Mouse (Mus musculus): ENCODE results near the gene Nhlh1. TPM values are rescaled to one million over a fixed set of nuclear protein-coding genes. Genes with fewer than 3 reads are reported as not detected.

Nhlh1 gene
- polyA plus RNA-seq, 1 experiment from 2014 or later = not detected

- ATAC-seq (replicated peaks; ENCODE audit: extremely low read depth, insufficient read depth, low FRiP score) = no peak
- Histone ChIP-seq H3K9me3 (replicated peaks; ENCODE audit: control insufficient read depth, low read length) (no peaks in the 10 kb centered on the region), H3K9ac (ENCODE audit: low read length) (no peak overlapping the region), H3K4me2 (ENCODE audit: low read depth, low read length) (peak overlapping the region; percentile 44), H3K36me3 (ENCODE audit: control insufficient read depth, insufficient read depth) (peaks cover 9% of the 10 kb centered on the region; the same call in 1 of the 2 replicates), H3K27ac (ENCODE audit: low read length) (peak overlapping the region; percentile 19; the same call in 1 of the 2 replicates), H3K4me1 (ENCODE audit: control insufficient read depth, insufficient read depth, low read length) (peaks cover 20% of the 10 kb centered on the region), H3K27me3 (ENCODE audit: control insufficient read depth, insufficient read depth, low read length) (no peaks in the 10 kb centered on the region), H3K4me3 (ENCODE audit: low read length) (no peak overlapping the region)
- 67% methylated on average over 9 of the region's 9 CpGs for WGBS
These were observed 41.9 kb downstream of the Nhlh1 start for GRCm38 (mm10) chr1:172015312-172015939.

DNA sequence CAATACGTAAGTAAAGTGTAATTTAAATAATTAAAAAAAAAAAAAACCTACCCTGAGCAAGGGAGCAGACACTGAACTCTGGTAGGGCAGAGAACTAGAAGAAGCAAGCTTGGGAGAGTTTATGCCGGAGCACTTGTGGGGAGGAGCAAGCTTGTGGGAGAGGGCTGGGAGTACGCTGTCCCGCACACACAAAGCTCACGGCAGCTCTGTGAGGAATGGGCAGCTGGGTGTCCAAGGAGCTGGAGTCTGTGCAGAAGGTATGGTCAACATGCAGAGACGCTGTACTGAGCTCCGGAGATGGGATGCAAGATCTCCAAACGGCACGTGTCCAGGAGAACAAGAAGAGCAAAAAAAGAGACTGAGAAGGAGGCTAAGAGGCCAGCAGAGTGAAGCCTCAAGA, 42.6 kb downstream of the Nhlh1 start:
- H3K4me2 ChIP-seq (ENCODE audit: low read depth, low read length) = no peak overlapping the region
- WGBS = 84% methylated on average over 9 of the region's 9 CpGs
- no peak overlapping the region for H3K9ac ChIP-seq (ENCODE audit: low read length)
- peaks cover 13% of the 10 kb centered on the region; the same call in 1 of the 2 replicates for H3K36me3 ChIP-seq (ENCODE audit: control insufficient read depth, insufficient read depth)
- no peak overlapping the region for H3K4me3 ChIP-seq (ENCODE audit: low read length)
- no peak overlapping the region for H3K27ac ChIP-seq (ENCODE audit: low read length)
- peaks cover 20% of the 10 kb centered on the region for H3K4me1 ChIP-seq (ENCODE audit: control insufficient read depth, insufficient read depth, low read length)
- H3K9me3 ChIP-seq (replicated peaks; ENCODE audit: control insufficient read depth, low read length) = no peaks in the 10 kb centered on the region
- no peak for ATAC-seq (replicated peaks; ENCODE audit: extremely low read depth, insufficient read depth, low FRiP score)
- H3K27me3 ChIP-seq (ENCODE audit: control insufficient read depth, insufficient read depth, low read length) = no peaks in the 10 kb centered on the region

DNA sequence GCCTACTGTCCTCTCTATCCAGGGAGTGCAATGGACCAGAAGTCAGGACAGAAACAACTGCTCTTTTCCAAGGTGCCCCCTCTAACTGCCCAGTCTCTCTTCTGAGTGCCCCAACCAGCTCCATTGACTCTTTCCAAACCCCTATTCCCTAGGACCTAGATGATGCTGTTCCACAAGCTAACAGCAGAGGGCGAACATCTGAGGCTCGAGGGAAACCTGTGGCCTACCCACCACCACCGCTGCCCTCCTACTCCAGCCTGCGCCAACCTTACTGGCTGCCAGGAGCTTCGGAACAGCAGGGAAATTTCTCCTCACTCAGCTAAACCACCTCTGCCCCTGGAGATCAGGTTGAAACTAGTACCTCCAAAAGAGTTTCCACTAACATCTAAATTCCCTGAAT, 45.3 kb downstream of the Nhlh1 start:
- Histone ChIP-seq H3K4me1 (ENCODE audit: control insufficient read depth, insufficient read depth, low read length) (peaks cover 16% of the 10 kb centered on the region), H3K9ac (ENCODE audit: low read length) (no peak overlapping the region), H3K36me3 (ENCODE audit: control insufficient read depth, insufficient read depth) (peaks cover 32% of the 10 kb centered on the region), H3K9me3 (replicated peaks; ENCODE audit: control insufficient read depth, low read length) (no peaks in the 10 kb centered on the region), H3K4me2 (ENCODE audit: low read depth, low read length) (no peak overlapping the region), H3K27me3 (ENCODE audit: control insufficient read depth, insufficient read depth, low read length) (no peaks in the 10 kb centered on the region), H3K4me3 (ENCODE audit: low read length) (no peak overlapping the region), H3K27ac (ENCODE audit: low read length) (no peak overlapping the region)
- WGBS = 15% methylated on average over 5 of the region's 5 CpGs
- ATAC-seq (replicated peaks; ENCODE audit: extremely low read depth, insufficient read depth, low FRiP score) = no peak

- 92% methylated on average over 20 of the region's 20 CpGs for WGBS
- H3K27me3 ChIP-seq (ENCODE audit: control insufficient read depth, insufficient read depth, low read length) = no peaks in the 10 kb centered on the region
- no peaks in the 10 kb centered on the region for H3K9me3 ChIP-seq (replicated peaks; ENCODE audit: control insufficient read depth, low read length)
- no peak for ATAC-seq (replicated peaks; ENCODE audit: extremely low read depth, insufficient read depth, low FRiP score)
- H3K27ac ChIP-seq (ENCODE audit: low read length) = no peak overlapping the region
- H3K4me1 ChIP-seq (ENCODE audit: control insufficient read depth, insufficient read depth, low read length) = no peaks in the 10 kb centered on the region; the same call in 1 of the 2 replicates
- H3K4me3 ChIP-seq (ENCODE audit: low read length) = no peak overlapping the region
- peaks cover 45% of the 10 kb centered on the region for H3K36me3 ChIP-seq (ENCODE audit: control insufficient read depth, insufficient read depth)
- no peak overlapping the region for H3K9ac ChIP-seq (ENCODE audit: low read length)
- no peak overlapping the region for H3K4me2 ChIP-seq (ENCODE audit: low read depth, low read length)
These were observed 47.1 kb downstream of the Nhlh1 start for GRCm38 (mm10) chr1:172010042-172010824.

DNA sequence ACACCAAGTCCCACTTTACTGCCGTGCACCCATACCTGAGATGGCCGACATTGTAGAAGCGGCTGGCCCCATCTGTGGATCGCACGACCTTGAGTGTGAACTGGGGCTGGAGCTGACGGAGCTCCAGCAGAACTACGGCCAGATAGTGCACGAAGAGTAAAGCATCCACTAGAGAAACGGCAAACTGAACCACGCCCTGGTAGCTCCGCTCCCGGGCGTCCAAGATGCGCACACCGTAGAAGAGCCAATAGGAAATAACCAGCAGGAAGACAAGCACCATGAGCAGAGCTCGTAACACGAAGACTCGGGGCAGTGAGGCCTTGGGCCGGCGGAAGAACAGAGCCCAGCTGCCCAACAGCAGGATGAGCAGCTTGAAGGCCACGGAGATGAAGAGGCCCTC, 48.0 kb downstream of the Nhlh1 start:
- no peak for ATAC-seq (replicated peaks; ENCODE audit: extremely low read depth, insufficient read depth, low FRiP score)
- H3K9ac ChIP-seq (ENCODE audit: low read length) = no peak overlapping the region
- H3K9me3 ChIP-seq (replicated peaks; ENCODE audit: control insufficient read depth, low read length) = no peaks in the 10 kb centered on the region
- H3K4me1 ChIP-seq (ENCODE audit: control insufficient read depth, insufficient read depth, low read length) = no peaks in the 10 kb centered on the region; the same call in 1 of the 2 replicates
- no peaks in the 10 kb centered on the region for H3K27me3 ChIP-seq (ENCODE audit: control insufficient read depth, insufficient read depth, low read length)
- H3K27ac ChIP-seq (ENCODE audit: low read length) = no peak overlapping the region
- no peak overlapping the region for H3K4me3 ChIP-seq (ENCODE audit: low read length)
- 92% methylated on average over 21 of the region's 21 CpGs for WGBS
- no peak overlapping the region for H3K4me2 ChIP-seq (ENCODE audit: low read depth, low read length)
- H3K36me3 ChIP-seq (ENCODE audit: control insufficient read depth, insufficient read depth) = peaks cover 48% of the 10 kb centered on the region

DNA sequence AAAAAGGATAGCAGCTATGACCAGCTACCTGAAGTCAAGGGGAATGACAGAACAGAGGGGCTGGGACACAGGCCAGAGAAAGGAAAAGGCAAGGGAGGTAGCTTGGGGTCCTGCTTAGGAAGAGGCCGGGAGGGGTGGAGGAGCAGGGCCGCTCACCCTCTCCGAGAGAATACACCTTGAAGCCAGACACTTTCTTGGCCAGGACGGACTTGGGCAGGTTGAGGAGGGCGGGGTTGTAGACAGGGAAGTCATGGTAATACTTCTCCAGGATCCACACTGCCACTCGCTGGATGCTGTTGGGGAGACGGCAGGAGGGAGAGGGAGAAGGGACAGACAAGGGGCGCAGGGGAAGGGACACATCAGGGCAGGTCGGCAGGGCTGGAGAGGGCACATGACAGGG, 49.0 kb downstream of the Nhlh1 start:
- no peak overlapping the region for H3K9ac ChIP-seq (ENCODE audit: low read length)
- no peaks in the 10 kb centered on the region for H3K9me3 ChIP-seq (replicated peaks; ENCODE audit: control insufficient read depth, low read length)
- H3K27ac ChIP-seq (ENCODE audit: low read length) = no peak overlapping the region
- H3K4me1 ChIP-seq (ENCODE audit: control insufficient read depth, insufficient read depth, low read length) = no peaks in the 10 kb centered on the region
- H3K27me3 ChIP-seq (ENCODE audit: control insufficient read depth, insufficient read depth, low read length) = no peaks in the 10 kb centered on the region
- no peak for ATAC-seq (replicated peaks; ENCODE audit: extremely low read depth, insufficient read depth, low FRiP score)
- H3K36me3 ChIP-seq (ENCODE audit: control insufficient read depth, insufficient read depth) = peaks cover 50% of the 10 kb centered on the region
- no peak overlapping the region for H3K4me3 ChIP-seq (ENCODE audit: low read length)
- no peak overlapping the region for H3K4me2 ChIP-seq (ENCODE audit: low read depth, low read length)
- WGBS = 90% methylated on average over 9 of the region's 9 CpGs

GRCm38 (mm10) chr1:172007761-172008160, 49.6 kb downstream of the Nhlh1 start:
- no peak for ATAC-seq (replicated peaks; ENCODE audit: extremely low read depth, insufficient read depth, low FRiP score)
- H3K36me3 ChIP-seq (ENCODE audit: control insufficient read depth, insufficient read depth) = peaks cover 48% of the 10 kb centered on the region
- no peaks in the 10 kb centered on the region for H3K27me3 ChIP-seq (ENCODE audit: control insufficient read depth, insufficient read depth, low read length)
- no peak overlapping the region for H3K9ac ChIP-seq (ENCODE audit: low read length)
- no peaks in the 10 kb centered on the region for H3K9me3 ChIP-seq (replicated peaks; ENCODE audit: control insufficient read depth, low read length)
- H3K4me2 ChIP-seq (ENCODE audit: low read depth, low read length) = no peak overlapping the region
- H3K27ac ChIP-seq (ENCODE audit: low read length) = no peak overlapping the region
- no peaks in the 10 kb centered on the region for H3K4me1 ChIP-seq (ENCODE audit: control insufficient read depth, insufficient read depth, low read length)
- 92% methylated on average over 21 of the region's 21 CpGs for WGBS
- no peak overlapping the region for H3K4me3 ChIP-seq (ENCODE audit: low read length)

Other genes starting within 250 kb of the Nhlh1 start
- gene Cd84, start 217.9 kb downstream of the Nhlh1 start, polyA plus RNA-seq (2015; fragmentation: Nextera tagmentation; extraction: Ambion mirVana) = 2.0 and 2.6 TPM in 2 replicates
- not detected in 2 replicates for gene Gm10521, start 161.9 kb downstream of the Nhlh1 start, polyA plus RNA-seq (2015; fragmentation: Nextera tagmentation; extraction: Ambion mirVana)
- gene Slamf6, start 140.1 kb downstream of the Nhlh1 start, polyA plus RNA-seq (2015; fragmentation: Nextera tagmentation; extraction: Ambion mirVana) = 7.8 and 22.2 TPM in 2 replicates
- 7.3 and 7.5 TPM in 2 replicates for gene Vangl2, start 29.1 kb downstream of the Nhlh1 start, polyA plus RNA-seq (2015; fragmentation: Nextera tagmentation; extraction: Ambion mirVana)
- 170 and 179 TPM in 2 replicates for gene Copa, start 25.0 kb upstream of the Nhlh1 start, polyA plus RNA-seq (2015; fragmentation: Nextera tagmentation; extraction: Ambion mirVana)
- 106 and 109 TPM in 2 replicates for gene Ncstn, start 25.2 kb upstream of the Nhlh1 start, polyA plus RNA-seq (2015; fragmentation: Nextera tagmentation; extraction: Ambion mirVana)
- gene Pex19, start 69.2 kb upstream of the Nhlh1 start, polyA plus RNA-seq (2015; fragmentation: Nextera tagmentation; extraction: Ambion mirVana) = 130 and 135 TPM in 2 replicates
- 117 and 129 TPM in 2 replicates for gene Dcaf8, start 90.5 kb upstream of the Nhlh1 start, polyA plus RNA-seq (2015; fragmentation: Nextera tagmentation; extraction: Ambion mirVana)
- gene Pea15a, start 149.2 kb upstream of the Nhlh1 start, polyA plus RNA-seq (2015; fragmentation: Nextera tagmentation; extraction: Ambion mirVana) = 181 and 193 TPM in 2 replicates
- 106 and 108 TPM in 2 replicates for gene Casq1, start 162.3 kb upstream of the Nhlh1 start, polyA plus RNA-seq (2015; fragmentation: Nextera tagmentation; extraction: Ambion mirVana)
- gene Atp1a4, start 200.8 kb upstream of the Nhlh1 start, polyA plus RNA-seq (2015; fragmentation: Nextera tagmentation; extraction: Ambion mirVana) = 0.16 and 0.17 TPM in 2 replicates
- gene Igsf8, start 204.1 kb upstream of the Nhlh1 start, polyA plus RNA-seq (2015; fragmentation: Nextera tagmentation; extraction: Ambion mirVana) = 25.3 and 30.6 TPM in 2 replicates
- 18.7 and 20.7 TPM in 2 replicates for gene Atp1a2, start 240.5 kb upstream of the Nhlh1 start, polyA plus RNA-seq (2015; fragmentation: Nextera tagmentation; extraction: Ambion mirVana)

Data from heart, embryonic 16.5 days (tissue).